Mouse (Mus musculus) heart, embryonic 10.5 days (tissue): Measurements from ENCODE around the gene Ralgapa1. TPM values are rescaled to one million over a fixed set of nuclear protein-coding genes. Genes with fewer than 3 reads are reported as not detected.

Experiments used
- DNase-seq: peaks from one replicate; pipeline ENCODE4 v3.0.0-alpha.2; 2017; ENCODE audit warnings: low spot score
- H3K27ac ChIP-seq: fragments of 300-500 bp; sonication (generic); 2 replicates; pipeline ENCODE4 v1.5.1; 2016; ENCODE audit warnings: mild to moderate bottlenecking
- H3K27me3 ChIP-seq: fragments of 300-500 bp; sonication (generic); 2 replicates; pipeline ENCODE4 v1.6.1; 2016; ENCODE audit warnings: mild to moderate bottlenecking; ENCODE audit not compliant: poor library complexity, insufficient read depth, severe bottlenecking
- H3K36me3 ChIP-seq: fragments of 300-500 bp; sonication (generic); 2 replicates; pipeline ENCODE4 v1.6.1; 2016; ENCODE audit warnings: mild to moderate bottlenecking, moderate library complexity
- H3K4me1 ChIP-seq: fragments of 300-500 bp; sonication (generic); 2 replicates; pipeline ENCODE4 v1.6.1; 2016; ENCODE audit warnings: mild to moderate bottlenecking
- H3K4me3 ChIP-seq: fragments of 300-500 bp; sonication (generic); 2 replicates; pipeline ENCODE4 v1.5.1; 2016; ENCODE audit warnings: mild to moderate bottlenecking, moderate library complexity
- H3K9me3 ChIP-seq: fragments of 300-500 bp; sonication (generic); 2 replicates; pipeline ENCODE4 v1.6.1; 2016; ENCODE audit warnings: mild to moderate bottlenecking, moderate library complexity
- WGBS: fragments of 180-500 bp; shearing (Covaris S2); methylation state at CpG from one replicate; pipeline ENCODE4 v1.1.7; 2016; 5-methylcytosine and 5-hydroxymethylcytosine counted together
- polyA plus RNA-seq: library from polyadenylated mRNA; unstranded; fragments of >200 nt; fragmentation: Nextera tagmentation; extraction: Ambion mirVana; gene quantifications from 2 replicates; pipeline ENCODE4 v1.2.1, GENCODE M21; 2016

Gene Ralgapa1
- 13.2 and 13.9 TPM in 2 replicates for polyA plus RNA-seq

GRCm38 (mm10) chr12:55820661-55821314 lies at the start of gene Ralgapa1:
Gene Ralgapa1 (minus strand): TSS chr12:55821167.
- no peaks in the 10 kb centered on the region for H3K4me1 ChIP-seq
- H3K36me3 ChIP-seq: no peaks in the 10 kb centered on the region
- no peaks in the 10 kb centered on the region for H3K27me3 ChIP-seq
- H3K27ac ChIP-seq: peak within 1 kb of the TSS; percentile 95
- under 1% methylated on average over 78 of the region's 78 CpGs for WGBS
- peak within 1 kb of the TSS; percentile 90 for H3K4me3 ChIP-seq
- peak; percentile 97 for DNase-seq
- no peaks in the 10 kb centered on the region for H3K9me3 ChIP-seq

- DNase-seq: no peak
- H3K36me3 ChIP-seq: peaks cover 54% of the 10 kb centered on the region
- H3K4me3 ChIP-seq: no peak overlapping the region
- H3K27ac ChIP-seq: no peak overlapping the region
- no peaks in the 10 kb centered on the region for H3K9me3 ChIP-seq
- WGBS: 90% methylated on average over 5 of the region's 5 CpGs
- no peaks in the 10 kb centered on the region for H3K27me3 ChIP-seq
- H3K4me1 ChIP-seq: no peaks in the 10 kb centered on the region
These were observed 48.8 kb upstream of the Ralgapa1 start for GRCm38 (mm10) chr12:55869622-55870322.

- H3K9me3 ChIP-seq: no peaks in the 10 kb centered on the region
- H3K4me3 ChIP-seq: no peak overlapping the region
- no peak for DNase-seq
- H3K27me3 ChIP-seq: no peaks in the 10 kb centered on the region
- 85% methylated on average over 4 of the region's 4 CpGs for WGBS
- no peak overlapping the region for H3K27ac ChIP-seq
- H3K4me1 ChIP-seq: no peaks in the 10 kb centered on the region
- H3K36me3 ChIP-seq: peaks cover 59% of the 10 kb centered on the region
These were observed 46.8 kb upstream of the Ralgapa1 start for GRCm38 (mm10) chr12:55867738-55868137.

- H3K4me3 ChIP-seq: no peak overlapping the region
- H3K27me3 ChIP-seq: no peaks in the 10 kb centered on the region
- peaks cover 5% of the 10 kb centered on the region; the same call in 1 of the 2 replicates for H3K9me3 ChIP-seq
- H3K4me1 ChIP-seq: no peaks in the 10 kb centered on the region
- H3K27ac ChIP-seq: no peak overlapping the region
- peaks cover 54% of the 10 kb centered on the region for H3K36me3 ChIP-seq
- WGBS: 89% methylated on average over 7 of the region's 7 CpGs
- no peak for DNase-seq
These were observed 39.7 kb upstream of the Ralgapa1 start for GRCm38 (mm10) chr12:55860631-55861030.

GRCm38 (mm10) chr12:55859409-55860349 lies 38.7 kb upstream of the Ralgapa1 start:
- H3K4me1 ChIP-seq: no peaks in the 10 kb centered on the region
- H3K4me3 ChIP-seq: no peak overlapping the region
- peaks cover 62% of the 10 kb centered on the region for H3K36me3 ChIP-seq
- DNase-seq: no peak
- WGBS: 87% methylated on average over 17 of the region's 17 CpGs
- peaks cover 5% of the 10 kb centered on the region; the same call in 1 of the 2 replicates for H3K9me3 ChIP-seq
- H3K27ac ChIP-seq: no peak overlapping the region
- no peaks in the 10 kb centered on the region for H3K27me3 ChIP-seq

GRCm38 (mm10) chr12:55850650-55851049 lies 29.7 kb upstream of the Ralgapa1 start:
- H3K4me1 ChIP-seq: no peaks in the 10 kb centered on the region
- peak; percentile 20 for DNase-seq
- no peaks in the 10 kb centered on the region for H3K9me3 ChIP-seq
- no peak overlapping the region for H3K4me3 ChIP-seq
- H3K36me3 ChIP-seq: peaks cover 67% of the 10 kb centered on the region
- H3K27ac ChIP-seq: no peak overlapping the region
- no peaks in the 10 kb centered on the region for H3K27me3 ChIP-seq

GRCm38 (mm10) chr12:55847851-55848250 lies 26.9 kb upstream of the Ralgapa1 start:
- Histone ChIP-seq H3K27ac (no peak overlapping the region), H3K4me3 (no peak overlapping the region), H3K36me3 (peaks cover 55% of the 10 kb centered on the region), H3K9me3 (no peaks in the 10 kb centered on the region), H3K27me3 (no peaks in the 10 kb centered on the region), H3K4me1 (no peaks in the 10 kb centered on the region)
- DNase-seq: no peak
- 95% methylated on average over 4 of the region's 4 CpGs for WGBS

- 67% methylated on average over 1 of the region's 1 CpGs for WGBS
These were observed 25.8 kb upstream of the Ralgapa1 start for GRCm38 (mm10) chr12:55846741-55847140.

GRCm38 (mm10) chr12:55837495-55837894 lies 16.5 kb upstream of the Ralgapa1 start:
- peak; percentile 36 for DNase-seq
- Histone ChIP-seq H3K27me3 (no peaks in the 10 kb centered on the region), H3K36me3 (peaks cover 11% of the 10 kb centered on the region), H3K9me3 (no peaks in the 10 kb centered on the region), H3K4me3 (peak overlapping the region; percentile 75; the same call in 1 of the 2 replicates), H3K27ac (no peak overlapping the region), H3K4me1 (peaks cover 12% of the 10 kb centered on the region; the same call in 1 of the 2 replicates)
- WGBS: 85% methylated on average over 3 of the region's 3 CpGs

More at GRCm38 (mm10) chr12:55846741-55847140, 25.8 kb upstream of the Ralgapa1 start:
- H3K4me1 ChIP-seq: no peaks in the 10 kb centered on the region
- no peaks in the 10 kb centered on the region for H3K9me3 ChIP-seq
- H3K27me3 ChIP-seq: no peaks in the 10 kb centered on the region
- no peak overlapping the region for H3K4me3 ChIP-seq
- peak; percentile 56 for DNase-seq
- no peak overlapping the region for H3K27ac ChIP-seq
- peaks cover 55% of the 10 kb centered on the region for H3K36me3 ChIP-seq

- Histone ChIP-seq H3K4me1 (peaks cover 12% of the 10 kb centered on the region; the same call in 1 of the 2 replicates), H3K27ac (peak within 1 kb of the TSS; percentile 92), H3K4me3 (peak within 1 kb of the TSS; percentile 75), H3K27me3 (no peaks in the 10 kb centered on the region), H3K36me3 (0 out of 2 replicates have a peak, but pooled peaks cover under 1% of the 10 kb centered on the region), H3K9me3 (no peaks in the 10 kb centered on the region)
- peak; percentile 100 for DNase-seq
- WGBS: under 1% methylated on average over 74 of the region's 77 CpGs
These were observed 15.4 kb upstream of the Ralgapa1 start, which contains the start of gene Brms1l for GRCm38 (mm10) chr12:55836199-55836951. Gene Brms1l (plus strand): TSS chr12:55836324.

- DNase-seq: no peak
- Histone ChIP-seq H3K27ac (peak overlapping the region; percentile 92; the same call in 1 of the 2 replicates), H3K27me3 (no peaks in the 10 kb centered on the region), H3K4me3 (peak overlapping the region; percentile 75), H3K9me3 (no peaks in the 10 kb centered on the region), H3K4me1 (peaks cover 12% of the 10 kb centered on the region; the same call in 1 of the 2 replicates), H3K36me3 (no peaks in the 10 kb centered on the region)
- 1% methylated on average over 6 of the region's 6 CpGs for WGBS
These were observed 14.9 kb upstream of the Ralgapa1 start for GRCm38 (mm10) chr12:55835857-55836198.

- no peaks in the 10 kb centered on the region for H3K9me3 ChIP-seq
- H3K27me3 ChIP-seq: no peaks in the 10 kb centered on the region
- H3K4me1 ChIP-seq: peaks cover 12% of the 10 kb centered on the region; the same call in 1 of the 2 replicates
- no peak overlapping the region for H3K4me3 ChIP-seq
- DNase-seq: peak; percentile 52
- no peaks in the 10 kb centered on the region for H3K36me3 ChIP-seq
- no peak overlapping the region for H3K27ac ChIP-seq
- 84% methylated on average over 8 of the region's 8 CpGs for WGBS
These were observed 13.9 kb upstream of the Ralgapa1 start for GRCm38 (mm10) chr12:55834891-55835290.
